Mouse (Mus musculus) testis, adult 2 months (tissue): ENCODE measurements around the gene Fndc11.

ENCODE experiments used
- CTCF ChIP-seq: fragments of 200-500 bp; IDR thresholded peaks from 2 replicates; pipeline ENCODE4 v1.5.1; 2012; ENCODE audit warnings: low read depth, mild to moderate bottlenecking, inconsistent platforms, low read length, moderate library complexity; ENCODE audit not compliant: control insufficient read depth, insufficient read depth, insufficient replicate concordance
- POLR2A ChIP-seq: fragments of 200-500 bp; IDR thresholded peaks from 2 replicates; pipeline ENCODE4 v1.6.1; 2012; ENCODE audit warnings: low read depth, mild to moderate bottlenecking, inconsistent platforms, low read length, moderate library complexity; ENCODE audit not compliant: control insufficient read depth

GRCm38 (mm10) chr2:181237251-181238014 lies 17.6 kb downstream of the Fndc11 start:
- TF ChIP-seq POLR2A (no peak), CTCF (0 out of 2 replicates have a peak, but pooled peaks have one; percentile 9)
